Mouse (Mus musculus) liver, embryonic 14.5 days (tissue): ENCODE data around the gene Gm49387. TPM values are rescaled to one million over a fixed set of nuclear protein-coding genes. Genes with fewer than 3 reads are reported as not detected.

Experiments used
- ATAC-seq: fragments of 200-750 bp; cut with Nextera tagmentation; 2 replicates; pipeline ENCODE4 v1.8.0; 2017; ENCODE audit warnings: moderate number of reproducible peaks, mild to moderate bottlenecking, moderate library complexity; ENCODE audit not compliant: insufficient read depth
- DNase-seq, 3 experiments: peaks; one replicate each; pipeline ENCODE4 v3.0.0-alpha.2; 2012 to 2013; ENCODE audit warnings: low read depth in 3 of 3, low spot score in 3 of 3
- H3K27ac ChIP-seq: fragments of 300-500 bp; sonication (generic); 2 replicates; pipeline ENCODE4 v1.5.1; 2014; ENCODE audit warnings: moderate library complexity, mild to moderate bottlenecking, control low read depth, inconsistent platforms
- H3K27me3 ChIP-seq: fragments of 300-500 bp; sonication (generic); 2 replicates; pipeline ENCODE4 v1.6.1; 2014; ENCODE audit warnings: mild to moderate bottlenecking, low read length, moderate library complexity; ENCODE audit not compliant: control insufficient read depth, insufficient read depth
- H3K36me3 ChIP-seq: fragments of 300-500 bp; sonication (generic); replicated peaks from 2 replicates; pipeline ENCODE4 v1.6.1; 2014; ENCODE audit warnings: low read depth; ENCODE audit not compliant: control insufficient read depth, insufficient read depth
- H3K4me1 ChIP-seq, 2 experiments: fragments of 200-500 bp in 1 of 2; fragments of 300-500 bp in 1 of 2; sonication (generic) in 1 of 2; replicated peaks; 2 replicates each; pipeline ENCODE4 v1.6.1; 2012 to 2014; ENCODE audit warnings: antibody characterized with exemption in 1 of 2, inconsistent platforms in 1 of 2, low read length in 1 of 2; ENCODE audit not compliant: control insufficient read depth in 2 of 2, insufficient read depth in 2 of 2
- H3K4me2 ChIP-seq: fragments of 300-500 bp; sonication (generic); 2 replicates; pipeline ENCODE4 v1.6.1; 2014; ENCODE audit warnings: low read depth, mild to moderate bottlenecking, control low read depth, moderate library complexity
- H3K4me3 ChIP-seq, 2 experiments: fragments of 200-500 bp in 1 of 2; fragments of 300-500 bp in 1 of 2; sonication (generic) in 1 of 2; 2 replicates each; pipeline ENCODE4 v1.5.1; 2012 to 2014; ENCODE audit warnings: low read depth in 2 of 2, low read length in 2 of 2, mild to moderate bottlenecking in 2 of 2, control low read depth in 1 of 2, inconsistent platforms in 1 of 2, moderate library complexity in 1 of 2; ENCODE audit not compliant: insufficient read depth in 1 of 2
- H3K9ac ChIP-seq: fragments of 300-500 bp; sonication (generic); replicated peaks from 2 replicates; pipeline ENCODE4 v1.6.1; 2014; ENCODE audit warnings: mild to moderate bottlenecking, control low read depth, moderate library complexity
- H3K9me3 ChIP-seq: fragments of 300-500 bp; sonication (generic); 2 replicates; pipeline ENCODE4 v1.6.1; 2016; ENCODE audit warnings: low read length, mixed read lengths; ENCODE audit not compliant: control insufficient read depth
- CTCF ChIP-seq: IDR thresholded peaks from 2 replicates; pipeline ENCODE4 v1.5.1; 2016; ENCODE audit warnings: antibody characterized with exemption, low read depth, control low read depth
- EP300 ChIP-seq: IDR thresholded peaks from 2 replicates; pipeline ENCODE4 v1.6.1; 2016; ENCODE audit warnings: antibody characterized with exemption, low read depth
- WGBS: fragments of 180-500 bp; shearing (Covaris S2); extraction: QIAGEN DNeasy Blood & Tissue Kit; methylation state at CpG from one replicate; pipeline ENCODE4 v1.1.7; 2014; ENCODE audit not compliant: insufficient replicate concordance; 5-methylcytosine and 5-hydroxymethylcytosine counted together
- polyA plus RNA-seq, 2 experiments: library from polyadenylated mRNA; depleted of rRNA in 1 of 2; stranded (reverse) in 1 of 2; unstranded in 1 of 2; fragments of >200 nt; fragmentation: Nextera tagmentation in 1 of 2; extraction: Ambion mirVana in 1 of 2; gene quantifications; 2 replicates each; pipeline versions ENCODE4 v1.2.1 to v1.2.3; 2012 to 2014

The Gm49387 gene
- polyA plus RNA-seq, 2 experiments = 0.65 TPM; not detected in 1

GRCm38 (mm10) chr14:31681931-31682555 is 41.4 kb upstream of the Gm49387 start:
- H3K9me3 ChIP-seq = no peaks in the 10 kb centered on the region
- no peak for ATAC-seq
- no peaks in the 10 kb centered on the region for H3K27me3 ChIP-seq
- DNase-seq = no peak
- no peak overlapping the region for H3K9ac ChIP-seq
- H3K4me1 ChIP-seq = peaks cover 0 to 14% of the 10 kb centered on the region in 2 experiments; a peak in 2 of 4 replicates
- H3K27ac ChIP-seq = no peak overlapping the region
- no peak overlapping the region for H3K4me3 ChIP-seq
- no peak for TF ChIP-seq EP300
- no peak for TF ChIP-seq CTCF
- 55% methylated on average over 5 of the region's 5 CpGs for WGBS
- H3K4me2 ChIP-seq = no peak overlapping the region
- H3K36me3 ChIP-seq = no peaks in the 10 kb centered on the region

GRCm38 (mm10) chr14:31681291-31681690 is 40.6 kb upstream of the Gm49387 start:
- no peak for ATAC-seq
- DNase-seq = no peak
- no peaks in the 10 kb centered on the region for H3K9me3 ChIP-seq

GRCm38 (mm10) chr14:31680656-31681055 is 40.0 kb upstream of the Gm49387 start:
- no peak for ATAC-seq
- H3K27ac ChIP-seq = no peak overlapping the region
- 59% methylated on average over 3 of the region's 3 CpGs for WGBS

More at GRCm38 (mm10) chr14:31681291-31681690, 40.6 kb upstream of the Gm49387 start:
- Histone ChIP-seq H3K4me3 (no peak overlapping the region), H3K27me3 (no peaks in the 10 kb centered on the region), H3K9ac (no peak overlapping the region), H3K27ac (no peak overlapping the region), H3K4me1 (peaks cover 0 to 14% of the 10 kb centered on the region in 2 experiments; a peak in 2 of 4 replicates), H3K36me3 (no peaks in the 10 kb centered on the region), H3K4me2 (no peak overlapping the region)
- no peak for TF ChIP-seq EP300
- TF ChIP-seq CTCF = no peak
- 72% methylated on average over 9 of the region's 9 CpGs for WGBS

GRCm38 (mm10) chr14:31671635-31672320 is 31.1 kb upstream of the Gm49387 start:
- Histone ChIP-seq H3K9ac (no peak overlapping the region), H3K4me3 (no peak overlapping the region), H3K4me1 (peaks cover 0 to 11% of the 10 kb centered on the region in 2 experiments; a peak in 2 of 4 replicates), H3K27ac (no peak overlapping the region), H3K4me2 (no peak overlapping the region), H3K9me3 (no peaks in the 10 kb centered on the region), H3K36me3 (no peaks in the 10 kb centered on the region), H3K27me3 (no peaks in the 10 kb centered on the region)
- ATAC-seq (no peak), DNase-seq (no peak)
- 47% methylated on average over 10 of the region's 10 CpGs for WGBS
- TF ChIP-seq CTCF (no peak), EP300 (no peak)

More at GRCm38 (mm10) chr14:31680656-31681055, 40.0 kb upstream of the Gm49387 start:
- no peaks in the 10 kb centered on the region for H3K9me3 ChIP-seq
- no peak for DNase-seq
- no peak overlapping the region for H3K9ac ChIP-seq
- H3K36me3 ChIP-seq = no peaks in the 10 kb centered on the region
- H3K4me2 ChIP-seq = no peak overlapping the region
- H3K4me1 ChIP-seq = peaks cover 0 to 14% of the 10 kb centered on the region in 2 experiments; a peak in 2 of 4 replicates
- no peak overlapping the region for H3K4me3 ChIP-seq
- H3K27me3 ChIP-seq = no peaks in the 10 kb centered on the region
- TF ChIP-seq CTCF (no peak), EP300 (no peak)
